Mouse (Mus musculus) heart, embryonic 12.5 days (tissue): ENCODE measurements around the gene Mmaa. TPM values are rescaled to one million over a fixed set of nuclear protein-coding genes. Genes with fewer than 3 reads are reported as not detected.

ENCODE experiments used
- ATAC-seq: fragments of 200-750 bp; cut with Nextera tagmentation; 2 replicates; pipeline ENCODE4 v1.8.0; 2017; ENCODE audit warnings: moderate TSS enrichment, moderate library complexity; ENCODE audit not compliant: insufficient number of reproducible peaks, low FRiP score
- H3K27ac ChIP-seq: fragments of 300-500 bp; sonication (generic); 2 replicates; pipeline ENCODE4 v1.5.1; 2016; ENCODE audit warnings: mild to moderate bottlenecking, moderate library complexity; ENCODE audit not compliant: poor library complexity, severe bottlenecking
- H3K27me3 ChIP-seq: fragments of 300-500 bp; sonication (generic); replicated peaks from 2 replicates; pipeline ENCODE4 v1.6.1; 2016; ENCODE audit warnings: mild to moderate bottlenecking, moderate library complexity
- H3K36me3 ChIP-seq: fragments of 300-500 bp; sonication (generic); 2 replicates; pipeline ENCODE4 v1.6.1; 2016; ENCODE audit warnings: mild to moderate bottlenecking, moderate library complexity
- H3K4me1 ChIP-seq: fragments of 300-500 bp; sonication (generic); replicated peaks from 2 replicates; pipeline ENCODE4 v1.6.1; 2016; ENCODE audit warnings: mild to moderate bottlenecking
- H3K4me2 ChIP-seq: fragments of 300-500 bp; sonication (generic); 2 replicates; pipeline ENCODE4 v1.6.1; 2016; ENCODE audit warnings: mild to moderate bottlenecking, moderate library complexity
- H3K4me3 ChIP-seq: fragments of 300-500 bp; sonication (generic); 2 replicates; pipeline ENCODE4 v1.5.1; 2016; ENCODE audit warnings: mild to moderate bottlenecking
- H3K9ac ChIP-seq: fragments of 300-500 bp; sonication (generic); 2 replicates; pipeline ENCODE4 v1.6.1; 2016; ENCODE audit warnings: mild to moderate bottlenecking, moderate library complexity
- H3K9me3 ChIP-seq: fragments of 300-500 bp; sonication (generic); replicated peaks from 2 replicates; pipeline ENCODE4 v1.6.1; 2016; ENCODE audit warnings: mild to moderate bottlenecking, moderate library complexity
- WGBS: fragments of 180-500 bp; shearing (Covaris S2); methylation state at CpG from one replicate; pipeline ENCODE4 v1.1.7; 2016; 5-methylcytosine and 5-hydroxymethylcytosine counted together
- polyA plus RNA-seq: library from polyadenylated mRNA; unstranded; fragments of >200 nt; fragmentation: Nextera tagmentation; extraction: Ambion mirVana; gene quantifications from 2 replicates; pipeline ENCODE4 v1.2.1, GENCODE M21; 2016

The Mmaa gene
- polyA plus RNA-seq, 1 experiment from 2014 or later = 11.1 TPM

DNA sequence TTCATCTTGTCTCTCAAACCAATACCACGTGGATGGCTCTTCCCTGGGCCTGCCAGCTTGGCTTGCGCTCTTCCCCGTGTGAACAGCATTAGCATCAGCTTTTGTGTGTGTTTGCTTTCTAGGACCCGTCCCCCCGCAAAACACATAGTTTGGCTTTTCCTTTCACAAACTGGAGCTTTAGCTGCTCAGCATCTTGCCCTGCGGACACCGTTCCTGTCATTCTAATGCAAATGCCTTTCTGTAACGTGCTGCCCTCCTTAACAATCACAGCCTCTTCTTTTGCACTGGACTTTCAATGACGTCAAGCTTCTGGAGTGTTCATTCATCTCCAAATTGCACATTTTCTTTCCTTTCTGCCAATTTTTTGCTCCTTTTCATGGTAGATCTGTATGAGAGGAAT lies 70.4 kb downstream of the Mmaa start:
- WGBS = 86% methylated on average over 9 of the region's 9 CpGs
- no peak for ATAC-seq

DNA sequence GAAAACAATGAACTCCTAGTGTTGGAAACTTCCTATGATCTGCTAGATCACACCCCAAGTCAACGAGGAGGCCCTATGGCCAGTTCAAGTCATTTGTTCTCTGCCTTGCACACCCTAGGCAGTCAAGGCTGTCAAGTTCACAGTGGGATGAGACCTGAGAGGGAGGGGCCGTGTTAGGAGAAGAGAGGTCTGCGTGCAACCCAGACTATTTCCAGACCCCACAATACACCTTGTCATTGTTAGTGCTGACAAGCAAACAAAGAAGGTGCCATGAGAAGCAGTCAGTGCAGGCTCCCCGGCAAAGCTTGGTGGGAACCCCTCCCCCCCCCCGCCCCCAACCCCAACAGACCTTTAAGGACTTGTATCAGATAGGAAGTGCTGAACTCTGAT lies 72.0 kb downstream of the Mmaa start:
- Histone ChIP-seq H3K9me3 (peaks cover 4% of the 10 kb centered on the region; the same call in 1 of the 2 replicates), H3K4me2 (no peak overlapping the region), H3K36me3 (no peaks in the 10 kb centered on the region), H3K27me3 (no peaks in the 10 kb centered on the region), H3K4me1 (peaks cover 15% of the 10 kb centered on the region), H3K27ac (0 out of 2 replicates have a peak overlapping the region, but pooled peaks have one; percentile 23), H3K9ac (no peak overlapping the region), H3K4me3 (no peak overlapping the region)
- ATAC-seq = peak; percentile 48
- 42% methylated on average over 5 of the region's 5 CpGs for WGBS

More for the DNA sequence above, 70.4 kb downstream of the Mmaa start:
- H3K4me1 ChIP-seq = peaks cover 15% of the 10 kb centered on the region
- H3K4me2 ChIP-seq = no peak overlapping the region
- H3K4me3 ChIP-seq = no peak overlapping the region
- no peak overlapping the region for H3K27ac ChIP-seq
- H3K36me3 ChIP-seq = no peaks in the 10 kb centered on the region
- H3K27me3 ChIP-seq = no peaks in the 10 kb centered on the region
- no peak overlapping the region for H3K9ac ChIP-seq
- peaks cover 11% of the 10 kb centered on the region; the same call in 1 of the 2 replicates for H3K9me3 ChIP-seq

GRCm38 (mm10) chr8:79222106-79222751 lies 72.5 kb downstream of the Mmaa start:
- WGBS = 57% methylated on average over 5 of the region's 5 CpGs
- Histone ChIP-seq H3K4me1 (peaks cover 15% of the 10 kb centered on the region), H3K4me3 (no peak overlapping the region), H3K4me2 (no peak overlapping the region), H3K9ac (no peak overlapping the region), H3K27ac (0 out of 2 replicates have a peak overlapping the region, but pooled peaks have one; percentile 23), H3K27me3 (no peaks in the 10 kb centered on the region), H3K36me3 (no peaks in the 10 kb centered on the region), H3K9me3 (peaks cover 4% of the 10 kb centered on the region; the same call in 1 of the 2 replicates)
- ATAC-seq = no peak

Other genes with a start within 250 kb of the Mmaa start
- gene 1700011L22Rik, start 46.4 kb downstream of the Mmaa start, polyA plus RNA-seq = not detected in 2 replicates
- 28.7 and 31.5 TPM in 2 replicates for gene Smad1, start 104.6 kb upstream of the Mmaa start, polyA plus RNA-seq